Mouse (Mus musculus): ENCODE measurements at regions not wholly inside any gene's neighbourhood (a gene's known extent, or its start where the extent isn't known, plus 50 kb on each side); places are given as distances from the start of the nearest gene placed in this dataset.

DNA sequence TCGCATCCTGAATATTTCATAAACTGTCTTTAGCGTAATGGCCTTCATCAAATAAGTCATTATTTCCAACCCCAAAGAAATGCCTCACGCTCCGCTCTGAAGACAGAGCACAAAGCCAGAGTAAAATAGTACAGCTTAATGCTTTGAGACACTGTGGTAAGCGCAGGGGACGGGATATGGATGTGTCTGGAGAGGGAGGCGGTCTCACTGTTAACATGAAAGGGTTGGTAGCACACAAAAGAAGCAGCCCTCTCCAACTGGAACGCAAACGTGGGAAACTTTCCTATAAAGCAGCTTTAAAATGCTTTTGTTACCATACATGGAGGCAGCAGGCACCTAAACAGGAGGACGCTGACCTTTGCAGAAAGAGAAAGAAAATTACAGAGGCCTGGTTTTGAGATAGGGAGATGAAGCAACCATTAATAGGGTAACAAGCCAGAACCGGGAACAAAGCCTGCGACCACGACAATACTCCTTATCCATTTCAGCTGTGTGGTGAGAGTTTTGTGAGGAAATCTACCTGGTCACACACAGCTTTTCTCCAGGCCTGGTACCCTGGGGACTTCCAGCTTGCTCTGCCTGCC is 284.8 kb upstream of the Map3k7 start:
- Histone ChIP-seq H3K27ac (replicated peaks; ENCODE audit: low read depth, low read length) (0 out of 2 replicates have a peak overlapping the region, but pooled peaks have one; percentile 32), H3K4me1 (ENCODE audit: control insufficient read depth, insufficient read depth, low read length) (no peaks in the 10 kb centered on the region), H3K27me3 (ENCODE audit: control insufficient read depth, insufficient read depth, low read length) (no peaks in the 10 kb centered on the region), H3K4me3 (replicated peaks; ENCODE audit: low read depth, low read length) (no peak overlapping the region), H3K9me3 (ENCODE audit: control insufficient read depth, low read length) (no peaks in the 10 kb centered on the region), H3K9ac (replicated peaks; ENCODE audit: low read length) (no peak overlapping the region), H3K36me3 (ENCODE audit: control insufficient read depth, insufficient read depth, low read length) (no peaks in the 10 kb centered on the region), H3K4me2 (ENCODE audit: low read length) (no peak overlapping the region)
- ATAC-seq (ENCODE audit: low FRiP score, low TSS enrichment) (no peak), DNase-seq (peak; percentile 48)
- 35% methylated on average over 13 of the region's 13 CpGs for whole genome bisulfite sequencing

DNA sequence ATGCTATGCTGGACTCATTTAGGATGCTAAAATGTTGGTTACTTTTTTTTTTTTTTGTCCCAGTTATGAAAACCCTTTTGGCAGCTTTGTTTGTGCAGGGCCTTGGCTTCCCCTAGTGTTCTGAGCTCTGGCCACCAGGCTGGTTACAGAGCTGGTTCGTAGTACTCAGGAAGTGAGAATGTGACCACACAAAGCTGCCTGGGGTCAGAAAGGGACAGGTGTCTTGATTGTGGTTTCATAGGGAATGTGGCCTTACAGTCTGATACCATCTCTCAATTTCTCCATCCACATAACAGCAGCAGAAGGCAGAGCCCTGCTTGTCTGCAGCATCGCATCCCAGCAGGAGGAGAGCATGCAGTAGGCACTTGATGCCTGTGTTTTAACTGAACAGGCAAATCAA is 282.9 kb upstream of the Map3k7 start:
- Histone ChIP-seq H3K4me1 (ENCODE audit: control insufficient read depth, insufficient read depth, low read length) (no peaks in the 10 kb centered on the region), H3K4me3 (replicated peaks; ENCODE audit: low read depth, low read length) (no peak overlapping the region), H3K4me2 (ENCODE audit: low read length) (no peak overlapping the region), H3K36me3 (ENCODE audit: control insufficient read depth, insufficient read depth, low read length) (no peaks in the 10 kb centered on the region), H3K9me3 (ENCODE audit: control insufficient read depth, low read length) (no peaks in the 10 kb centered on the region), H3K27me3 (ENCODE audit: control insufficient read depth, insufficient read depth, low read length) (no peaks in the 10 kb centered on the region), H3K9ac (replicated peaks; ENCODE audit: low read length) (no peak overlapping the region), H3K27ac (replicated peaks; ENCODE audit: low read depth, low read length) (no peak overlapping the region)
- 89% methylated on average over 2 of the region's 2 CpGs for WGBS
- DNase-seq = no peak
- ATAC-seq (ENCODE audit: low FRiP score, low TSS enrichment) = no peak

DNA sequence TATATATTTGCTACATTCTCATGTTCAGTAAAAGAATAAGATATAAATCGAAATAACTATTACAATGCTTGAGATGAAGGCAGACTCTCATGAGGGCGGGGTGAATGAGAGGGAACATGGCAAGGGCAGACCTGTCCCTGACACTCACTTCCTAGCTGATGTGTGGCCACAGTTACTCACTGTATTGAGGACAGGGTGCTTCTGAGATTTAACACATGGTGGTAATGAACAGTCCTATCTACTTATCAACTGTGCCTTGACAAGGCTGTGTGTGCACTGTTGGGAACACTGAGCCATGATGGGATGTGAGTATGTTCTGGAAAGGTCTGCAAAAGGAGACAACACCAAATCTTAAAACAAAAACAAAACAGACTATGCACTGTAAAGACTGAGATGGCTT is 274.8 kb upstream of the Map3k7 start:
- 94% methylated on average over 2 of the region's 2 CpGs for WGBS
- Histone ChIP-seq H3K9me3 (ENCODE audit: control insufficient read depth, low read length) (no peaks in the 10 kb centered on the region), H3K9ac (replicated peaks; ENCODE audit: low read length) (no peak overlapping the region), H3K4me1 (ENCODE audit: control insufficient read depth, insufficient read depth, low read length) (no peaks in the 10 kb centered on the region), H3K27ac (replicated peaks; ENCODE audit: low read depth, low read length) (no peak overlapping the region), H3K4me3 (replicated peaks; ENCODE audit: low read depth, low read length) (no peak overlapping the region), H3K27me3 (ENCODE audit: control insufficient read depth, insufficient read depth, low read length) (no peaks in the 10 kb centered on the region), H3K4me2 (ENCODE audit: low read length) (no peak overlapping the region), H3K36me3 (ENCODE audit: control insufficient read depth, insufficient read depth, low read length) (no peaks in the 10 kb centered on the region)
- DNase-seq = no peak
- no peak for ATAC-seq (ENCODE audit: low FRiP score, low TSS enrichment)

DNA sequence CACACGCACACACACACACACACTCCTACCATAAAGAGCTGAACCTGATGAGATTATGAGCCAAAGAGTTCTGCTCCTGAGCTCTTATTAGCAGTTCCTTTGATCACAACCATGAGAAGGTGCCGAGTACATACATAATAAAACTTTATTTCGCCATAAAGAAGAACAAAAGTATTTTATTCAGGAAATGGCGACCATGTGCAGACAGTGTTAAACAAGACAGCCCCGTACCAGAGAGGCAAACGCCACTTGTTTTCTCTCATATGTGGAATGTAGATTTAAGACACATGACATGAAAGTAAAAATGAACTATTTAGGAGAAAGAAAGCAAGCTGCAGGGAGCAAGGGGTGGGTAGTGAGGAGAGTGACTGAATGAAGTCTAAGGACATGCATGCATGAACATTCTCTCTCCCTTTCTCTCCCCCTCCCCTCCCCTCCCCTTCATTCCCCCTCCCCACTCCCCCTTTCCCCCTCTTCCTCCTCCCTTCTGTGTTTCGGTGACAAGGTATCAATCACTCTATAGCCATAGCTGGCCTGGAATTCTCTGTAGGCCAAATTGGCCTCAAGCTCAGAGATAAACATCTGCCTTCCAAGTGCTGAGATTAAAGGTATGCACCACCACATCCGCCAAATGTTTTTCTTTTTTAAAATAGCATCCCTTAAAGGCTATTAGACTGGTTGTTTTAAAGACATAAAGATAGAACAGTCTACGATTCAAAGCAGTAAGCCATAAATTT is 266.0 kb upstream of the Map3k7 start:
- H3K36me3 ChIP-seq (ENCODE audit: control insufficient read depth, insufficient read depth, low read length) = no peaks in the 10 kb centered on the region
- no peak for ATAC-seq (ENCODE audit: low FRiP score, low TSS enrichment)
- no peaks in the 10 kb centered on the region for H3K4me1 ChIP-seq (ENCODE audit: control insufficient read depth, insufficient read depth, low read length)
- H3K4me2 ChIP-seq (ENCODE audit: low read length) = no peak overlapping the region
- H3K27me3 ChIP-seq (ENCODE audit: control insufficient read depth, insufficient read depth, low read length) = no peaks in the 10 kb centered on the region
- no peaks in the 10 kb centered on the region for H3K9me3 ChIP-seq (ENCODE audit: control insufficient read depth, low read length)
- no peak for DNase-seq
- 63% methylated on average over 9 of the region's 9 CpGs for WGBS
- no peak overlapping the region for H3K27ac ChIP-seq (replicated peaks; ENCODE audit: low read depth, low read length)
- H3K9ac ChIP-seq (replicated peaks; ENCODE audit: low read length) = no peak overlapping the region
- H3K4me3 ChIP-seq (replicated peaks; ENCODE audit: low read depth, low read length) = no peak overlapping the region

DNA sequence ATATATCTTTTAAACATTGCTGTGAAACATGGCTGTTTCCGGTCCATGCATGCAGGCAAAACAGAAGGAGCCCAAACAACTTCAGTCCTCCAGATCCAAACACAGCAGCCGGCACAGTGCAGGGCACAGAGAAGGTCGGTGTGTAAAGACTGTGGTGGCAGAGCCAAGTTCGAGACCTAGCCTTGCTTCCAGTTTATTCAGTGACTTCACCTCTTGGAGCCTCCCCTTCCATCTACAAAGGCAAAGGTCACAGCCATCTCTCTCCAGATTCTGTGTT is 265.5 kb upstream of the Map3k7 start:
- DNase-seq (no peak), ATAC-seq (ENCODE audit: low FRiP score, low TSS enrichment) (no peak)
- no peaks in the 10 kb centered on the region for H3K4me1 ChIP-seq (ENCODE audit: control insufficient read depth, insufficient read depth, low read length)
- no peak overlapping the region for H3K4me2 ChIP-seq (ENCODE audit: low read length)
- no peak overlapping the region for H3K9ac ChIP-seq (replicated peaks; ENCODE audit: low read length)
- no peak overlapping the region for H3K4me3 ChIP-seq (replicated peaks; ENCODE audit: low read depth, low read length)
- H3K27me3 ChIP-seq (ENCODE audit: control insufficient read depth, insufficient read depth, low read length) = no peaks in the 10 kb centered on the region
- no peaks in the 10 kb centered on the region for H3K9me3 ChIP-seq (ENCODE audit: control insufficient read depth, low read length)
- H3K27ac ChIP-seq (replicated peaks; ENCODE audit: low read depth, low read length) = no peak overlapping the region
- H3K36me3 ChIP-seq (ENCODE audit: control insufficient read depth, insufficient read depth, low read length) = no peaks in the 10 kb centered on the region
- 90% methylated on average over 4 of the region's 4 CpGs for WGBS

DNA sequence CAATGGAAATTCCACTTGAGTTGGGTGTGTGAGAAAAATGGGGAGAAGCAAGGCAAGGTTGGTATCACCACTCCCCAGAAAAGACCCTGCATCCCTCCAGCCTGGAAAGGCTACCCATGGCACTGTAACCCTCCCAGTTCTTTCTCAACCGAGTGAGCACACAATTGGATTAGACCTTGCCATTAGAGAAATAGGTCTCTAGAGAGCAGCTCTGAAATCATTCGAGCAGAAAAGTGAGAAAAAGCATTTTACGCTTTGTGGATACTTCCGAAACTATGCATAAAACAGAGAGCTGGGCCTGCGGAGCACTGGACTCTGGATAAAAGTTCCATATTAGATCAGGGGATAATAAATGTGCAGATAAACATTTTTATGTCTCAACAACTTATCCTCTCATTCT is 264.6 kb upstream of the Map3k7 start:
- ATAC-seq (ENCODE audit: low FRiP score, low TSS enrichment) (no peak), DNase-seq (no peak)
- Histone ChIP-seq H3K27me3 (ENCODE audit: control insufficient read depth, insufficient read depth, low read length) (no peaks in the 10 kb centered on the region), H3K27ac (replicated peaks; ENCODE audit: low read depth, low read length) (no peak overlapping the region), H3K9me3 (ENCODE audit: control insufficient read depth, low read length) (no peaks in the 10 kb centered on the region), H3K36me3 (ENCODE audit: control insufficient read depth, insufficient read depth, low read length) (no peaks in the 10 kb centered on the region), H3K4me3 (replicated peaks; ENCODE audit: low read depth, low read length) (no peak overlapping the region), H3K4me2 (ENCODE audit: low read length) (no peak overlapping the region), H3K4me1 (ENCODE audit: control insufficient read depth, insufficient read depth, low read length) (no peaks in the 10 kb centered on the region), H3K9ac (replicated peaks; ENCODE audit: low read length) (no peak overlapping the region)
- 59% methylated on average over 5 of the region's 5 CpGs for WGBS

DNA sequence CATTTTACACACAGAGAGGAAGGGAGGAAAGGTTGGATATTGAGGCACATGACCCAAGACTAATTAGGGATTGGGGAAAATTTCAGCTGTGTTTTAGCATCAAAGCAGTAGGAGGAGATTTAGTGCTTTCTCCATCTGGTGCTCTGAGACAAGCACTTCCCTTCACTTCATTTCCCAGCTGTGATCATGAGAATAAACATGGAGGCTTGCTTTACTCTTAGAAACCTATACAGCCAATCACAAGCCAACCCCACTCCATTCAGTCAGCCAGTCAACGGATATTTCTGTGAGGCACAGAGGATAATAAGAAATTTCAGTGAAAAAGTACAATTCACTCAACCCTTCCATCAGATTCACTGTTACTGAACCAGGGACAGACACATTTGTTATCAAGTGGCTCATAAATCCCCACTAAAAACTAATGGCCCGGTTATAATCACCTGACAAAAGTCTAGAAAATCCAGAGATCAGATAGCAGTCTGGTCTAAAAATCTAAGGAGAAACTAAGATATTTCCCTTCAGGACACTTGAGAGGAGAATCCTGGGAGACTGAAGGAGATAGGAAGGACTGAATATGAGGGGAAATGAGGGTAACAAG is 249.7 kb upstream of the Map3k7 start:
- Histone ChIP-seq H3K27me3 (ENCODE audit: control insufficient read depth, insufficient read depth, low read length) (no peaks in the 10 kb centered on the region), H3K4me2 (ENCODE audit: low read length) (no peak overlapping the region), H3K9ac (replicated peaks; ENCODE audit: low read length) (no peak overlapping the region), H3K27ac (replicated peaks; ENCODE audit: low read depth, low read length) (no peak overlapping the region), H3K4me3 (replicated peaks; ENCODE audit: low read depth, low read length) (no peak overlapping the region), H3K9me3 (ENCODE audit: control insufficient read depth, low read length) (no peaks in the 10 kb centered on the region), H3K36me3 (ENCODE audit: control insufficient read depth, insufficient read depth, low read length) (no peaks in the 10 kb centered on the region), H3K4me1 (ENCODE audit: control insufficient read depth, insufficient read depth, low read length) (no peaks in the 10 kb centered on the region)
- WGBS = 84% methylated on average over 2 of the region's 2 CpGs
- no peak for DNase-seq
- no peak for ATAC-seq (ENCODE audit: low FRiP score, low TSS enrichment)

DNA sequence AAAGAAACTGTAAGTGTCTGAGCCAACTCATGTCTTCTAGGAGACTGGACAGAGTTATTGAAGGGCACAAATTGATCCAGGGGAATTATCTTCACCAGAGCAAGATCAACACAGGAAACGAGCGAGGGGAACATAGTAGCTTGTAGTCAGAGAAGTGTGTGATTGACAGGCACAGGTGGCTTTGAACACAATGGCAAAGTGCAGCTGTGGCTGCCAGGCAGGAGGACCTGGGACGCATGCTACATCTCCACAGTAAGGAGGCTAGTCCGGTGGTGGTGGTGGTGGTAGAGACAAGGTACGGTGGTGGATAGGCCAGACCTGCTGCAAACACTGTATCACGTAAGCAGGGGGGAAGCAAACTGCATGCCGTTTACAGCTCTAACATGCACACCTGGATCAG is 240.4 kb upstream of the Map3k7 start:
- WGBS = 78% methylated on average over 7 of the region's 7 CpGs
- no peak overlapping the region for H3K9ac ChIP-seq (replicated peaks; ENCODE audit: low read length)
- no peak overlapping the region for H3K4me3 ChIP-seq (replicated peaks; ENCODE audit: low read depth, low read length)
- DNase-seq (no peak), ATAC-seq (ENCODE audit: low FRiP score, low TSS enrichment) (no peak)
- no peaks in the 10 kb centered on the region for H3K27me3 ChIP-seq (ENCODE audit: control insufficient read depth, insufficient read depth, low read length)
- H3K9me3 ChIP-seq (ENCODE audit: control insufficient read depth, low read length) = no peaks in the 10 kb centered on the region
- H3K4me2 ChIP-seq (ENCODE audit: low read length) = no peak overlapping the region
- no peak overlapping the region for H3K27ac ChIP-seq (replicated peaks; ENCODE audit: low read depth, low read length)
- H3K36me3 ChIP-seq (ENCODE audit: control insufficient read depth, insufficient read depth, low read length) = no peaks in the 10 kb centered on the region
- H3K4me1 ChIP-seq (ENCODE audit: control insufficient read depth, insufficient read depth, low read length) = no peaks in the 10 kb centered on the region

DNA sequence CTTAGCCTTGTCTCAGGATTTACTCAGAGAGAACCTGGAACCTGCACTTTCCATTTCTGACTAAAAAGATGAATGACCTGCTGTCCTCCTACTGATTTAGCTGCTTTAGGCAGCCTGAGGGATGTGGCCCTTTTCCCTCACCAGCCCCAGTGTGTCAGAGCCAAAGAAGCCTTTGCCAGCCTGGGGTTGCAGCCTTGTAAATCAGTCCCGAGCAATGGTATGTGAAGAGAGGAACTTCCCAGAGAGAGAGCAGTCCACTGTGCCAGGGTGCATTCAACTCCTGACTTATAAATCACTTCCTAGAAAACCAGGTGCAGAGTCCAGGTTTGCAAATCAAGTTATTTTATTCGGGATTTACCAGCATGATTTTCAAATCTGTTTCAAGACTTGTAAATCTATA is 239.5 kb upstream of the Map3k7 start:
- H3K9me3 ChIP-seq (ENCODE audit: control insufficient read depth, low read length) = no peaks in the 10 kb centered on the region
- no peak overlapping the region for H3K9ac ChIP-seq (replicated peaks; ENCODE audit: low read length)
- no peak for ATAC-seq (ENCODE audit: low FRiP score, low TSS enrichment)
- no peak overlapping the region for H3K4me2 ChIP-seq (ENCODE audit: low read length)
- H3K27ac ChIP-seq (replicated peaks; ENCODE audit: low read depth, low read length) = no peak overlapping the region
- H3K36me3 ChIP-seq (ENCODE audit: control insufficient read depth, insufficient read depth, low read length) = no peaks in the 10 kb centered on the region
- 80% methylated on average over 2 of the region's 2 CpGs for WGBS
- no peaks in the 10 kb centered on the region for H3K27me3 ChIP-seq (ENCODE audit: control insufficient read depth, insufficient read depth, low read length)
- DNase-seq = no peak
- H3K4me1 ChIP-seq (ENCODE audit: control insufficient read depth, insufficient read depth, low read length) = no peaks in the 10 kb centered on the region
- no peak overlapping the region for H3K4me3 ChIP-seq (replicated peaks; ENCODE audit: low read depth, low read length)

Data from midbrain, embryonic 14.5 days (tissue).